Mouse (Mus musculus): ENCODE data around the gene Ccdc96.

DNA sequence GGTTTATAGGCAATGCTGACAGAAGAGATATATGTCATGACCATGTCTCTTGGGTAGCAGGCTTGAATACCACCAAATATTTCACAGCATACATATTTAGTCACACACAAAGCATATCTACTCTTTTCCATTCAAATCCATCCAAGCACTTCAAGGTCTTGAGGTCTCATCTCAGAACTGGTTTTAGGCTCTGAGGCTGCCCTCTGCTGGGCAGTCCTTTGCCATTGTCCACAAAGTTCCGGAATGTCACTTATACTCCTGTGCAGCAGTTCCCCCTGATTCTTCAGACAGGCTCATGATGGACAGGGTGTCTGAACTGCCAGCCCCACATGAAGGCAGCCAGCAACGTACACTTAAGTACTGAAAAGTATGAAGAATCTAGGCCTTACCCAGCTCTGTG lies 4.8 kb downstream of the Ccdc96 start:
- no peak for TF ChIP-seq CTCF (conservative IDR thresholded peaks at IDR 0.05; ENCODE audit: low read length)
- TF ChIP-seq NANOG (IDR thresholded peaks at IDR 0.05; ENCODE audit: borderline replicate concordance, low read length): no peak

Data from E14TG2a.4 (cell line).